Mouse (Mus musculus) ES-Bruce4 (cell line): Measurements from ENCODE around the gene Riiad1. TPM values are rescaled to one million over a fixed set of nuclear protein-coding genes. Genes with fewer than 3 reads are reported as not detected.

ENCODE experiments used
- H3K27ac ChIP-seq: 2 replicates; pipeline ENCODE4 v1.5.1; 2012; ENCODE audit warnings: low read length, inconsistent platforms; ENCODE audit not compliant: insufficient read depth
- H3K27me3 ChIP-seq: 2 replicates; pipeline ENCODE4 v1.6.1; 2012; ENCODE audit warnings: mild to moderate bottlenecking, low read length, inconsistent platforms; ENCODE audit not compliant: control insufficient read depth, poor library complexity, insufficient read depth, severe bottlenecking
- H3K36me3 ChIP-seq: 2 replicates; pipeline ENCODE4 v1.6.1; 2012; ENCODE audit warnings: inconsistent platforms, mild to moderate bottlenecking, low read length, moderate library complexity; ENCODE audit not compliant: control insufficient read depth, poor library complexity, insufficient read depth, severe bottlenecking
- H3K4me1 ChIP-seq: one replicate; pipeline ENCODE4 v1.8.1; 2011; ENCODE audit warnings: low read length; ENCODE audit not compliant: control insufficient read depth, insufficient read depth
- H3K4me3 ChIP-seq: 2 replicates; pipeline ENCODE4 v1.5.1; 2011; ENCODE audit warnings: low read depth, mild to moderate bottlenecking, low read length
- H3K9ac ChIP-seq: 2 replicates; pipeline ENCODE4 v1.6.1; 2012; ENCODE audit warnings: low read depth, mild to moderate bottlenecking, inconsistent platforms; ENCODE audit not compliant: poor library complexity, severe bottlenecking
- H3K9me3 ChIP-seq: replicated peaks from 2 replicates; pipeline ENCODE4 v1.6.1; 2012; ENCODE audit warnings: mild to moderate bottlenecking, low read length, inconsistent platforms; ENCODE audit not compliant: control insufficient read depth, poor library complexity, insufficient read depth, severe bottlenecking
- CTCF ChIP-seq: IDR thresholded peaks from one replicate; pipeline ENCODE4 v1.8.1; 2011; ENCODE audit warnings: low read depth, low read length
- EP300 ChIP-seq: IDR thresholded peaks from 2 replicates; pipeline ENCODE4 v1.6.1; 2011; ENCODE audit warnings: low read depth, low read length; ENCODE audit not compliant: insufficient read depth
- POLR2A ChIP-seq: IDR thresholded peaks from one replicate; pipeline ENCODE4 v1.8.1; 2011; ENCODE audit warnings: low read length; ENCODE audit not compliant: insufficient read depth
- polyA plus RNA-seq: library from polyadenylated mRNA; stranded (reverse); fragments of >200 nt; gene quantifications from 2 replicates; pipeline ENCODE4 v1.2.4, GENCODE M21; 2011; ENCODE audit warnings: low read depth; ENCODE audit not compliant: missing spikeins, insufficient read depth, insufficient read length

Riiad1 gene
- polyA plus RNA-seq, 1 experiment = 2.5 TPM

GRCm38 (mm10) chr3:94430980-94431379 is 49.2 kb downstream of the Riiad1 start:
- TF ChIP-seq POLR2A (no peak), CTCF (no peak), EP300 (no peak)
- no peak overlapping the region for H3K27ac ChIP-seq
- no peaks in the 10 kb centered on the region for H3K9me3 ChIP-seq
- H3K4me3 ChIP-seq = no peak overlapping the region
- no peaks in the 10 kb centered on the region for H3K4me1 ChIP-seq
- no peaks in the 10 kb centered on the region; the same call in 1 of the 2 replicates for H3K27me3 ChIP-seq
- H3K9ac ChIP-seq = no peak overlapping the region
- H3K36me3 ChIP-seq = no peaks in the 10 kb centered on the region

Other genes with a start within 250 kb of the Riiad1 start
- gene Gm4778, start 216.3 kb downstream of the Riiad1 start, polyA plus RNA-seq = not detected in 2 replicates
- gene Them4, start 170.3 kb downstream of the Riiad1 start, polyA plus RNA-seq = 5.3 and 5.6 TPM in 2 replicates
- gene Them5, start 138.2 kb downstream of the Riiad1 start, polyA plus RNA-seq = 0.48 and 0.90 TPM in 2 replicates
- gene C2cd4d, start 117.9 kb downstream of the Riiad1 start, polyA plus RNA-seq = not detected in 2 replicates
- gene Rorc, start 107.5 kb downstream of the Riiad1 start, polyA plus RNA-seq = 0.59 and 0.66 TPM in 2 replicates
- 0.33 TPM in 1 of 2 replicates, not detected in the other for gene Lingo4, start 81.8 kb downstream of the Riiad1 start, polyA plus RNA-seq
- 8.8 and 12.3 TPM in 2 replicates for gene Tdrkh, start 67.1 kb downstream of the Riiad1 start, polyA plus RNA-seq
- gene Mrpl9, start 37.0 kb downstream of the Riiad1 start, polyA plus RNA-seq = 31.3 and 32.3 TPM in 2 replicates
- 0.56 and 0.91 TPM in 2 replicates for gene Oaz3, start 36.4 kb downstream of the Riiad1 start, polyA plus RNA-seq
- gene Celf3, start 2.0 kb downstream of the Riiad1 start, polyA plus RNA-seq = not detected in 2 replicates
- gene Snx27, start 102.4 kb upstream of the Riiad1 start, polyA plus RNA-seq = 53.1 and 60.2 TPM in 2 replicates
- gene Gm10972, start 162.8 kb upstream of the Riiad1 start, polyA plus RNA-seq = not detected in 2 replicates
- gene Tuft1, start 178.5 kb upstream of the Riiad1 start, polyA plus RNA-seq = 18.4 and 21.5 TPM in 2 replicates
- gene Selenbp2, start 213.2 kb upstream of the Riiad1 start, polyA plus RNA-seq = 3.3 TPM in 1 of 2 replicates, not detected in the other